8 mouse cellular contexts compared by ENCODE assay signal in the genomic region with DNA sequence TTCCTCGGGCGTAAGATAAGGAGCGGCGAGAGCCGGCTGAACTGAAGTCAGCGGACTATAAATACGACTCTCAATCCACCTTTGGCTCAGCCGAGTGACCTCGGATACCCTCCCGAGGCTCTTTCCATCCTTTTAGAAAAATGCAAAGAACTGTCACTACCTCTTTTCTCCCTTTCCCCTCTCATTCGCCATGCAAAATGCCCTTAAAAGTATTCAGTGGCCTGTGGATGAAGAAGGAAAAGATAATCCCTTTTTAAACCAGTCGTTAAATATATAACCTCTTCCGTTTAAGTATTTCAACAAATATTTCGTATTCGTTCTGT. TPM values are rescaled to one million over a fixed set of nuclear protein-coding genes. Genes with fewer than 3 reads are reported as not detected.
A peak's percentile ranks its signal among the peaks of the same experiment; 100 is the strongest.
DNase-seq lines count a peak whose midpoint lies in the region; ATAC-seq and TF ChIP-seq lines count a peak whose summit lies in the region.

Bmpr1a (minus strand) TSS at position 17 of the 323 bp plus-strand sequence.

- peak within 1 kb of the TSS; percentile 72 for H3K4me2 ChIP-seq in lung, embryonic 14.5 days
- peak within 1 kb of the TSS; percentile 55 for H3K4me2 ChIP-seq in embryonic facial prominence, embryonic 11.5 days (ENCODE audit: low read depth, low read length)
- H3K4me2 ChIP-seq in heart, postnatal 0 days (ENCODE audit: low read depth, low read length), result peak within 1 kb of the TSS; percentile 89
- peak within 1 kb of the TSS; percentile 69 for H3K4me2 ChIP-seq in limb, embryonic 13.5 days (replicated peaks)

- peak within 1 kb of the TSS; percentile 91 for H3K4me3 ChIP-seq in lung, embryonic 14.5 days (ENCODE audit: low read depth, low read length)
- peak within 1 kb of the TSS; percentile 89 for H3K4me3 ChIP-seq in embryonic facial prominence, embryonic 11.5 days (ENCODE audit: low read depth, low read length)
- peak within 1 kb of the TSS; percentile 85 for H3K4me3 ChIP-seq in heart, postnatal 0 days (ENCODE audit: low read depth, low read length)
- peak within 1 kb of the TSS; percentile 83 for H3K4me3 ChIP-seq in limb, embryonic 13.5 days

- no peaks in the 10 kb centered on the region for H3K36me3 ChIP-seq in lung, embryonic 14.5 days (ENCODE audit: insufficient read depth)
- H3K36me3 ChIP-seq in embryonic facial prominence, embryonic 11.5 days (replicated peaks; ENCODE audit: control insufficient read depth, insufficient read depth, low read depth, low read length), result no peaks in the 10 kb centered on the region
- no peaks in the 10 kb centered on the region for H3K36me3 ChIP-seq in heart, postnatal 0 days (replicated peaks; ENCODE audit: control insufficient read depth, insufficient read depth, low read length)
- no peaks in the 10 kb centered on the region for H3K36me3 ChIP-seq in limb, embryonic 13.5 days

- TF ChIP-seq CTCF in lung, embryonic 14.5 days (IDR thresholded peaks at IDR 0.05; ENCODE audit: low read depth), result no peak
- no peak for TF ChIP-seq CTCF in heart, postnatal 0 days (IDR thresholded peaks at IDR 0.05; ENCODE audit: low read depth)

- 6% methylated on average over 15 of the region's 15 CpGs for WGBS in lung, embryonic 14.5 days
- 9% methylated on average over 15 of the region's 15 CpGs for WGBS in embryonic facial prominence, embryonic 11.5 days
- WGBS in heart, postnatal 0 days, result 12% methylated on average over 15 of the region's 15 CpGs
- 5% methylated on average over 15 of the region's 15 CpGs for WGBS in limb, embryonic 13.5 days

- DNase-seq in lung, embryonic 14.5 days, result no peak
- DNase-seq in lung, adult 18-20 months, result no peak
- no peak for DNase-seq in embryonic facial prominence, embryonic 11.5 days (ENCODE audit: low spot score)
- DNase-seq in heart, postnatal 0 days (ENCODE audit: low spot score), result peak; percentile 91
- no peak for DNase-seq in c-Kit-positive CD71-positive TER-119-positive erythroid progenitor cells, embryonic 14.5 days (ENCODE audit: low spot score)
- DNase-seq in kidney, postnatal 4 days, result no peak
- DNase-seq in spleen, postnatal 36 days (ENCODE audit: low spot score in 2 of 2), result no peak

- TF ChIP-seq EP300 in heart, postnatal 0 days (IDR thresholded peaks at IDR 0.05; ENCODE audit: low read depth), result no peak

- peaks cover 12% of the 10 kb centered on the region; the same call in 1 of the 2 replicates for H3K4me1 ChIP-seq in lung, embryonic 14.5 days (ENCODE audit: insufficient read depth)
- no peaks in the 10 kb centered on the region for H3K4me1 ChIP-seq in embryonic facial prominence, embryonic 11.5 days (ENCODE audit: control insufficient read depth, insufficient read depth, low read length)
- peaks cover 44% of the 10 kb centered on the region for H3K4me1 ChIP-seq in heart, postnatal 0 days (ENCODE audit: control insufficient read depth, insufficient read depth)
- peaks cover 43% of the 10 kb centered on the region for H3K4me1 ChIP-seq in limb, embryonic 13.5 days

- H3K27me3 ChIP-seq in lung, embryonic 14.5 days (ENCODE audit: insufficient read depth, low read length), result no peaks in the 10 kb centered on the region
- H3K27me3 ChIP-seq in embryonic facial prominence, embryonic 11.5 days (ENCODE audit: control insufficient read depth, insufficient read depth, low read length), result no peaks in the 10 kb centered on the region
- H3K27me3 ChIP-seq in heart, postnatal 0 days (ENCODE audit: control insufficient read depth, insufficient read depth, low read length), result peaks cover 12% of the 10 kb centered on the region; the same call in 1 of the 2 replicates
- no peaks in the 10 kb centered on the region for H3K27me3 ChIP-seq in limb, embryonic 13.5 days

- H3K9ac ChIP-seq in lung, embryonic 14.5 days, result peak within 1 kb of the TSS; percentile 98
- H3K9ac ChIP-seq in embryonic facial prominence, embryonic 11.5 days (replicated peaks; ENCODE audit: low read length), result peak within 1 kb of the TSS; percentile 99
- H3K9ac ChIP-seq in heart, postnatal 0 days (replicated peaks; ENCODE audit: low read depth, low read length), result peak within 1 kb of the TSS; percentile 100
- peak within 1 kb of the TSS; percentile 99 for H3K9ac ChIP-seq in limb, embryonic 13.5 days

- ATAC-seq in lung, embryonic 14.5 days (ENCODE audit: insufficient read depth), result no peak
- ATAC-seq in embryonic facial prominence, embryonic 11.5 days (replicated peaks; ENCODE audit: insufficient number of reproducible peaks, low FRiP score, low TSS enrichment, low read depth), result no peak
- ATAC-seq in heart, postnatal 0 days (ENCODE audit: insufficient read depth, low read depth), result no peak; the same call in 1 of the 2 replicates
- ATAC-seq in limb, embryonic 13.5 days (ENCODE audit: low FRiP score, low read depth), result no peak

- peak within 1 kb of the TSS; percentile 98 for H3K27ac ChIP-seq in lung, embryonic 14.5 days (ENCODE audit: low read depth)
- H3K27ac ChIP-seq in embryonic facial prominence, embryonic 11.5 days (replicated peaks; ENCODE audit: low read depth, low read length), result peak within 1 kb of the TSS; percentile 96
- H3K27ac ChIP-seq in heart, postnatal 0 days (ENCODE audit: low read depth), result peak within 1 kb of the TSS; percentile 100
- H3K27ac ChIP-seq in limb, embryonic 13.5 days, result peak within 1 kb of the TSS; percentile 99

- H3K9me3 ChIP-seq in lung, embryonic 14.5 days (ENCODE audit: low read depth, low read length), result no peaks in the 10 kb centered on the region
- no peaks in the 10 kb centered on the region for H3K9me3 ChIP-seq in embryonic facial prominence, embryonic 11.5 days (replicated peaks; ENCODE audit: control insufficient read depth, low read length)
- no peaks in the 10 kb centered on the region for H3K9me3 ChIP-seq in heart, postnatal 0 days (replicated peaks; ENCODE audit: control insufficient read depth, low read length)
- H3K9me3 ChIP-seq in limb, embryonic 13.5 days, result no peaks in the 10 kb centered on the region

RNA-seq across cellular contexts. Expression of gene Bmpr1a, which starts in this region (rescaled TPM):
- 51.1 and 52.7 TPM in 2 replicates for polyA plus RNA-seq in lung, embryonic 14.5 days (2014; fragmentation: Nextera tagmentation; extraction: Ambion mirVana)
- polyA plus RNA-seq in embryonic facial prominence, embryonic 11.5 days (2014; fragmentation: Nextera tagmentation; extraction: Ambion mirVana), result 73.2 and 80.9 TPM in 2 replicates
- 99.5 and 130 TPM in 2 replicates for total RNA-seq in heart, postnatal 0 days (2014; rRNA removed; ENCODE audit: low replicate concordance)
- polyA plus RNA-seq in heart, postnatal 0 days (2015; fragmentation: Nextera tagmentation; extraction: Ambion mirVana), result 37.2 and 38.6 TPM in 2 replicates
- polyA plus RNA-seq in limb, embryonic 13.5 days (2015; fragmentation: Nextera tagmentation; extraction: Ambion mirVana), result 63.1 and 71.3 TPM in 2 replicates
